Mouse (Mus musculus) forebrain, embryonic 10.5 days (tissue): ENCODE measurements around the gene Brat1. TPM values are rescaled to one million over a fixed set of nuclear protein-coding genes. Genes with fewer than 3 reads are reported as not detected.
"Not testable (repeated sequence)": the region's sequence is repeated elsewhere in the genome, so short reads cannot be mapped to it uniquely, and the experiment has no call there.

Experiments used
- DNase-seq: peaks from one replicate; pipeline ENCODE4 v3.0.0-alpha.2; 2017; ENCODE audit warnings: low spot score; ENCODE audit errors: extremely low spot score
- H3K27ac ChIP-seq: fragments of 300-500 bp; sonication (generic); 2 replicates; pipeline ENCODE4 v1.5.1; 2016; ENCODE audit warnings: mild to moderate bottlenecking
- H3K27me3 ChIP-seq: fragments of 300-500 bp; sonication (generic); 2 replicates; pipeline ENCODE4 v1.6.1; 2016; ENCODE audit warnings: mild to moderate bottlenecking; ENCODE audit not compliant: poor library complexity, severe bottlenecking
- H3K36me3 ChIP-seq: fragments of 300-500 bp; sonication (generic); replicated peaks from 2 replicates; pipeline ENCODE4 v1.6.1; 2016; ENCODE audit warnings: mild to moderate bottlenecking, moderate library complexity
- H3K4me1 ChIP-seq: fragments of 300-500 bp; sonication (generic); 2 replicates; pipeline ENCODE4 v1.6.1; 2016
- H3K4me3 ChIP-seq: fragments of 300-500 bp; sonication (generic); 2 replicates; pipeline ENCODE4 v1.5.1; 2016; ENCODE audit warnings: mild to moderate bottlenecking, moderate library complexity
- H3K9me3 ChIP-seq: fragments of 300-500 bp; sonication (generic); 2 replicates; pipeline ENCODE4 v1.6.1; 2016; ENCODE audit warnings: mild to moderate bottlenecking, moderate library complexity
- WGBS: fragments of 180-500 bp; shearing (Covaris S2); methylation state at CpG from one replicate; pipeline ENCODE4 v1.1.7; 2016; 5-methylcytosine and 5-hydroxymethylcytosine counted together
- polyA plus RNA-seq: library from polyadenylated mRNA; unstranded; fragments of >200 nt; fragmentation: Nextera tagmentation; extraction: Ambion mirVana; gene quantifications from 2 replicates; pipeline ENCODE4 v1.2.1, GENCODE M21; 2016

The Brat1 gene
- polyA plus RNA-seq, result 21.5 and 23.6 TPM in 2 replicates

DNA sequence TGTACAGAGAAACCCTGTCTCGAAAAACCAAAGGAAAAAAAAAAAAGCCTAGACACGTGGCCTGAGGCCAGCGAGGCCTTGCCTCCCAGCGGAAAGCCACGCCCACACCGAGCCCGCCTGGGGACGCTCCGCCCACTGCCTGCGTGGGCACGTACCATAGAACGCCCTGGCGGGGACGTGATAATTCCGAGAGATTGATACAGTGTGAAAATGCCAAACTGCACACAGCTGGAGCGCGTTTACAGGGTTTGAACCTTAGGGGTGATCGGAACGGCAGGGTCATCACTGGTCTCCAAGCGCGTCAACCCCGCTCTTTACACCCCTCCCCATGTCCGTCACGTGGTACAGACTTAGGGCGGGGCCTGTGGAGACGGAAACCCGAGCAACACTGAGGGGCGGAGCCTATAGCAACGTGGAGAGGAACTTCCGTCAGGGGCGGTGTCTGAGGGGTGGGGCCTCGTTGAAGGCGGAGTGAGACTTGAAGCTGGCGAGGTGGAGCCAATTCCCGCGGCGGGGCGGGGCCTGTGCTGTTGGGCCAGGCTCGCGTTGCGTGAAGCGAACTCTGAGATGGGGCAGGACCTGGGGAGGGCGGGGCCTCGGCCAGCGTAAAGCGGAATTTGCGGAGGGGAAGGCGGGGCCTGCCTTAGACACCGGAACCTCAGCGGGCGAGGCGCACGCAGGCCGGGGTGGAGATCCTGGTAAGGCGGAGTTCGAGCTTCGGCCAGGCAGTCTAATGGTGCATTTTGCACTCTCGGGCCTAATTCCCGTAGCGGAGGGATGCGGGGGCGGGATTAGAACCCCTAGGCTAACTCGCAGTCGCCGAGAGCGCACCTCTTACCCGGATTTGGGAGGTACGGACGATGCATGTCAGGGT lies at the start of gene Brat1:
TSS of gene Brat1 (plus strand) at position 634 of the 874 bp plus-strand sequence.
- H3K36me3 ChIP-seq, result peaks cover 30% of the 10 kb centered on the region
- peak within 1 kb of the TSS; percentile 70 for H3K4me3 ChIP-seq
- peaks cover 56% of the 10 kb centered on the region for H3K4me1 ChIP-seq
- under 1% methylated on average over 69 of the region's 69 CpGs for WGBS
- H3K9me3 ChIP-seq, result no peaks in the 10 kb centered on the region
- H3K27me3 ChIP-seq, result no peaks in the 10 kb centered on the region
- peak; percentile 100 for DNase-seq
- H3K27ac ChIP-seq, result peak within 1 kb of the TSS; percentile 96

- peak; percentile 68 for DNase-seq
- peak overlapping the region; percentile 82 for H3K27ac ChIP-seq
Measured at GRCm38 (mm10) chr5:140659607-140660272, 45.1 kb upstream of the Brat1 start.

GRCm38 (mm10) chr5:140660398-140660797 lies 44.4 kb upstream of the Brat1 start:
- Histone ChIP-seq H3K27me3 (no peaks in the 10 kb centered on the region), H3K27ac (peak overlapping the region; percentile 82), H3K4me3 (peak overlapping the region; percentile 29; the same call in 1 of the 2 replicates), H3K4me1 (peaks cover 63% of the 10 kb centered on the region), H3K36me3 (peaks cover 4% of the 10 kb centered on the region), H3K9me3 (no peaks in the 10 kb centered on the region)
- 63% methylated on average over 1 of the region's 1 CpGs for WGBS
- DNase-seq, result no peak

More at GRCm38 (mm10) chr5:140659607-140660272, 45.1 kb upstream of the Brat1 start:
- Histone ChIP-seq H3K9me3 (no peaks in the 10 kb centered on the region), H3K4me3 (peak overlapping the region; percentile 29), H3K4me1 (peaks cover 63% of the 10 kb centered on the region), H3K36me3 (peaks cover 2% of the 10 kb centered on the region), H3K27me3 (no peaks in the 10 kb centered on the region)
- WGBS, result 28% methylated on average over 16 of the region's 16 CpGs

DNA sequence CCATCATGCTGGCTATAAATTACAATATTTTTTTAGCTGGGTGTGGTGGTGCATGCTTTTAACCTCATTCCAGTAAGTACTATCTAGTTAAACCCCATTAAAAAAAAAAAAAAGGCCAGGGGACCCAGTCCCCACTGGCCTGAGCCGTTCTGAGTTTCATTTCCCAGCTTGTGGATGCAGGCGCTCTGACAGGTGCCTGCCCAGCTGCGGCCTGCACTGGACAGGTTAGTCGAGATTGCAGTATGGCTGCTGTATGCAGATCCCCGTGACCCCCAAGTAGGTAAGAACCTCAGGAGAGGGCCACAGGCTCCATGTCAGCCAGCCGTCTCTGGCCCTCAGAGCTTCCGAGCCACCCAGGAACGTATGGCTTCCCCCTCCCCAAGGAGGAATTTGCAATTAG lies 43.4 kb upstream of the Brat1 start:
- 86% methylated on average over 8 of the region's 8 CpGs for WGBS
- Histone ChIP-seq H3K4me3 (no peak overlapping the region), H3K27me3 (no peaks in the 10 kb centered on the region), H3K9me3 (no peaks in the 10 kb centered on the region), H3K27ac (peak overlapping the region; percentile 65), H3K4me1 (peaks cover 63% of the 10 kb centered on the region), H3K36me3 (peaks cover 15% of the 10 kb centered on the region)
- DNase-seq, result no peak

DNA sequence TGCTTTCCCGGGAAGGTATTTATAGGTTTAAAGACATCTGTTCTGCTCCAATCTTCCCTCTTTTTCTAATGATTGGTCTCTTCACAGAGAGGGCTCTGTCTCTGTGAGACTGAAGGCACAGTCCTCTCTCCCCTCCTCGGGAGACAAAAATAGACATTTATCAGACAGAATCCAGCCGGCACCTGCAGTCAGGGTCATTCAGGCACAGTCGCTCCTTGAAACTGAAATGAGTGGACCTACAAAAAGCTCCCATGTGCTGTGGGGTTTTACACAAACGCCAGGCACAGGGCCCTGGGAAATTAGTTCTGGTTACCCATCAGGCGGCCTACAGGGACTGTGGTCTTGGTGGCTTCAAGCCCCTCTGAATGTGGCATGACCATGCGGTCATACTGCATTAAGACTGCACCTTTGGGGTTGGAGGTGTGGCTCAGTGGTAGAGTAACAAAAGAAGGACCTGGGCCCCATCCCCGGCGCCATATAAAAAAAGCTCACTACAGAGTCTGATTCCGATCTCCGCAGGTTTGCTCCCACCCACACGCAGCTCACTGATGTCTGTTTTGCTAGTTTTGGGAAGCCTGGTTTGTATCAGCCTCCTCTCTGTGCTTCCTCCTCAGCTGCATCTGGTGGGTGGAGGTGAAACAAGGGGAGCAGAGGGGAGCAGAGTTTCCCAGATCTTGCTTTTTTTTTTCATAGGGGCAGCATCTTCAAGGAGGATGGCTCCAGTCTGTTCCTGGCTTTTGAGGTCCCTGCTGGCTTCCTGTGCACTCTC lies 42.8 kb upstream of the Brat1 start:
- Histone ChIP-seq H3K9me3 (no peaks in the 10 kb centered on the region), H3K4me3 (no peak overlapping the region), H3K27ac (peak overlapping the region; percentile 65), H3K4me1 (peaks cover 63% of the 10 kb centered on the region), H3K36me3 (peaks cover 16% of the 10 kb centered on the region), H3K27me3 (no peaks in the 10 kb centered on the region)
- 83% methylated on average over 12 of the region's 12 CpGs for WGBS
- no peak for DNase-seq

DNA sequence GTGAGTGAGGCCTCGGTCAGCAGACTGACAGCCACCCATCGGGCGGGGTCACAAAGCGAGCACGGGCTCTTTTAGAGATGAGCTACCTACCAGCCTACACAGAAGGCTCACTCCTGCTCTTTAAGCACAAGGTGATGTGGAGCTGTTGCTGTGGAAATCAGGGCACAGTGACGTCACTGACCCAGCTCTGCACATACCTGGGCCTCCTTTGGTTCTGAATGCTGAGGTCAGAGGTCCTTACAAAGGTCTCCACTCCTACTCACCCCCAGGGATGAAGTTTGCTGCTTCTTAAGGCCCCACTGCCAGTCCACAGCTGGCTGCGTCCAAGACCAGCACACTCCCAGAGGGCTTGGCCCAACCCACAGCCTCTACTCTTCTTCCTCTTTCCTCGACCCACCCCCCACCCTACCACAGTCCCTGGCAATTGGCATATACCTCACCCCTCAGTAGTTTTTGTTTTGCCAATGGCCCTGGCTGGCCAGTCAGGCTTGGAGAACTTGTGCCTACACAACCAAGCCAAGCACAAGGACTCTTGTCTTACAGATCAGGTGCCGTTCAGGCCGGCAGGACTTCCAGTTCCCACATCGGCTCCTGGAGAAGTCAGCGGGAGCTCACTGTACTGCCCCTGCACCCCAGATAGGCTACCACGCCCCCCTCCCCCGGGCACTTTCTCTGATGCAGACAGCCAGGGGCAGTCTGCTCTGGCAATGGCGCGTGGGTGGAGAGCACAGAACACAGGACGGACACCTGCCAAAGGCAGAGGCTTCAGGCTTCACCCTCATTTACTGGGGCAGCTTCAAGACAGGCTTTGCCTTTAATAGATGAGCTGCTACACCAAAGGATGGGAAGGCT lies 41.8 kb upstream of the Brat1 start:
- Histone ChIP-seq H3K4me1 (peaks cover 60% of the 10 kb centered on the region), H3K27ac (peak overlapping the region; percentile 65), H3K4me3 (no peak overlapping the region), H3K27me3 (no peaks in the 10 kb centered on the region), H3K36me3 (peaks cover 22% of the 10 kb centered on the region), H3K9me3 (no peaks in the 10 kb centered on the region)
- 76% methylated on average over 17 of the region's 17 CpGs for WGBS
- DNase-seq, result no peak

GRCm38 (mm10) chr5:140663621-140664180 lies 41.1 kb upstream of the Brat1 start:
- no peaks in the 10 kb centered on the region for H3K27me3 ChIP-seq
- peaks cover 30% of the 10 kb centered on the region for H3K36me3 ChIP-seq
- 65% methylated on average over 7 of the region's 7 CpGs for WGBS
- H3K4me3 ChIP-seq, result no peak overlapping the region
- H3K27ac ChIP-seq, result peak overlapping the region; percentile 65
- peaks cover 56% of the 10 kb centered on the region for H3K4me1 ChIP-seq
- peaks cover 2% of the 10 kb centered on the region; the same call in 1 of the 2 replicates for H3K9me3 ChIP-seq
- peak; percentile 54 for DNase-seq

DNA sequence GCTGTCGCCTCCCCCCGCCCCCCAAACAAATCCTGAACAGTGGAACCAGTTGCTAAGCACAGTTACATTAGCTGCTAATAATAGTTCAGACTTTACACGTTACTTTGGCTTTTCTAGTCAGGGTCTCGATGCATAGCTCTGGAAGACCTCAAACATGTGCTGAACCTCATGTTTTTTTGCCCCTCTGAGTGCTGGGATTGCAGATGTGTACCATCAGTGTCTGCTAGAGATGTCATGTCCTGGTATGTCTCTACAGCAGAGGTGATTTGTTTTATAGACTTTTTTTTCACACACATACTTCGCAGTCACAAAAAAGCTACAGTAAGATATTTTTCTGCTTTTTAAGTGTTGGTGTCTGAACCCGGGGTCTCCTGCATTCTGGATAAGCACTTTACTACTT lies 32.7 kb upstream of the Brat1 start:
- 91% methylated on average over 6 of the region's 6 CpGs for WGBS
- H3K4me3 ChIP-seq, result no peak overlapping the region
- H3K27me3 ChIP-seq, result no peaks in the 10 kb centered on the region
- H3K9me3 ChIP-seq, result peaks cover 9% of the 10 kb centered on the region
- H3K27ac ChIP-seq, result no peak overlapping the region
- no peak for DNase-seq
- H3K36me3 ChIP-seq, result peaks cover 89% of the 10 kb centered on the region
- 0 out of 2 replicates have a peak, but pooled peaks cover 3% of the 10 kb centered on the region for H3K4me1 ChIP-seq

DNA sequence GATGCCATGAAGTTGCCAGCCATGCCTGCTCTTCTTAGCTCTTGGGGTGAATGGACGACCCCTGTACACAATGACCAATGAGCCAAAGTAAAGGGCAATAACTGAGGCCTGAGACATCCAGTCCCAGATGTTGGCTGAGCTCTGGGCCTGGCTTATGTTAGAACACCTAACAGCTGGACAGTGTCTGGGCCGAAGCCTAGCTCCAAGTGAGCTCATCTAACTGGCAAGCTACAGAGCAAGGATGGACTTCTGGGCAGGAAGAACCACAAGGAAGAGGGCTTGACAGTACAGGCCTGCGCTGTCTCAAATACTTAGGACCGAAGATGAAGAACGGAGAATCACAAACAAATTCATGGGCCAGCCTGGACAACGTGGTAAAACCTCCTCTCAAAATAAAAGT lies 32.2 kb upstream of the Brat1 start:
- not testable (repeated sequence) for H3K27me3 ChIP-seq, H3K4me1 ChIP-seq, H3K9me3 ChIP-seq, DNase-seq, H3K27ac ChIP-seq, H3K4me3 ChIP-seq
- WGBS, result 91% methylated on average over 6 of the region's 6 CpGs
- peaks cover 92% of the 10 kb centered on the region for H3K36me3 ChIP-seq

- H3K9me3 ChIP-seq, result peaks cover 4% of the 10 kb centered on the region
- no peak for DNase-seq
- no peak overlapping the region for H3K4me3 ChIP-seq
- 91% methylated on average over 17 of the region's 17 CpGs for WGBS
- no peak overlapping the region for H3K27ac ChIP-seq
- peaks cover 91% of the 10 kb centered on the region for H3K36me3 ChIP-seq
- no peaks in the 10 kb centered on the region for H3K27me3 ChIP-seq
- H3K4me1 ChIP-seq, result no peaks in the 10 kb centered on the region
Measured at GRCm38 (mm10) chr5:140674036-140674435, 30.8 kb upstream of the Brat1 start.

DNA sequence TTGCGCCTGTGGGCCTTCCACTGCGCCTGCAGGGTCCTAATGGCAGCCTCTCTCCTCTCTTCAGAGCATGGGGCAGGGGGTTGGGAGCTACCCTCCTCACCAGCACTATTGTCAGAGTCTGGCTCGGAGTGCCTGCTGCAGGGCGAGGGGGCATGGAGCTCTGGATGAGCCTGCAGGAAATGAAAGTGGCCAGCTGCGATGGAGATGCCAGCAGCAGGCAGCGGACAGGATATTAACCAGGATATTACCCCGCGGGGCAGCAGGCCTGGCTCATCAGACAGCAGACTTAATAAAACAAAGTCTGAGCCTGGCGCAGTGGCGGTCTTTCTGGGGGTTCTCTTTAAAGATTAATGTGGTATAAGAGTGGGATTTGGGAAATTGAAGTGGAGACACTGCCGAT lies 29.7 kb upstream of the Brat1 start:
- no peak for DNase-seq
- no peaks in the 10 kb centered on the region for H3K4me1 ChIP-seq
- WGBS, result 92% methylated on average over 11 of the region's 11 CpGs
- H3K36me3 ChIP-seq, result peaks cover 90% of the 10 kb centered on the region
- no peaks in the 10 kb centered on the region for H3K9me3 ChIP-seq
- no peaks in the 10 kb centered on the region for H3K27me3 ChIP-seq
- H3K4me3 ChIP-seq, result no peak overlapping the region
- no peak overlapping the region for H3K27ac ChIP-seq
